Mouse (Mus musculus): ENCODE measurements around the gene Nudt22. TPM values are rescaled to one million over a fixed set of nuclear protein-coding genes. Genes with fewer than 3 reads are reported as not detected.

The Nudt22 gene
- polyA plus RNA-seq, 1 experiment = 58.3 TPM

DNA sequence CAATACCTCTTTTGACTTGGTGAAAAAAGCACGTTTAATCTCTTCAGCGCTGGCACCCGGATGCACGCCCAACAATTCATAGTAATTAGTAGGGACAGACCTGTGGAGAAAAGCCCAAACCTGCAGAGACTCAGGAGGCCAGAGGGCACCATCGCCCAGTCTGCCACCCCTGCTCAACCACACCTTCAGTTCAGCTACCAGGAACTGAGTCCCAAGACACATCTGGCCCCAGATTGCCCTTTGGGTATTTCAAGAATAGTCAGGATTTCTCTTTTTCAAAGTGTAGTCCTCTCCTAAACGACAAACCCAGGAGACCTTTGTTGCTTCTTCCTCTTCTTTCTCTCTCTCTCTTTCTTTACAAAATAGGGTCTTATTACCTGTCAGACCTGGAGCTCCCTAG, 5.2 kb downstream of the Nudt22 start:
- Histone ChIP-seq H3K4me3 (ENCODE audit: insufficient read depth, low read depth, low read length) (no peak overlapping the region), H3K4me1 (ENCODE audit: control insufficient read depth, insufficient read depth, low read length) (peaks cover 7% of the 10 kb centered on the region; the same call in 1 of the 2 replicates), H3K27ac (ENCODE audit: insufficient read depth, low read depth, low read length) (no peak overlapping the region), H3K27me3 (replicated peaks; ENCODE audit: control insufficient read depth, insufficient read depth, low read length) (no peaks in the 10 kb centered on the region), H3K36me3 (ENCODE audit: control insufficient read depth, insufficient read depth, low read length) (no peaks in the 10 kb centered on the region)
- no peak for TF ChIP-seq CTCF (conservative IDR thresholded peaks at IDR 0.05; ENCODE audit: insufficient read depth, insufficient read length, low read depth, low read length)
- TF ChIP-seq POLR2A (IDR thresholded peaks at IDR 0.05; ENCODE audit: low read depth, low read length) = no peak
- no peak for DNase-seq
- WGBS = 89% methylated on average over 6 of the region's 6 CpGs

DNA sequence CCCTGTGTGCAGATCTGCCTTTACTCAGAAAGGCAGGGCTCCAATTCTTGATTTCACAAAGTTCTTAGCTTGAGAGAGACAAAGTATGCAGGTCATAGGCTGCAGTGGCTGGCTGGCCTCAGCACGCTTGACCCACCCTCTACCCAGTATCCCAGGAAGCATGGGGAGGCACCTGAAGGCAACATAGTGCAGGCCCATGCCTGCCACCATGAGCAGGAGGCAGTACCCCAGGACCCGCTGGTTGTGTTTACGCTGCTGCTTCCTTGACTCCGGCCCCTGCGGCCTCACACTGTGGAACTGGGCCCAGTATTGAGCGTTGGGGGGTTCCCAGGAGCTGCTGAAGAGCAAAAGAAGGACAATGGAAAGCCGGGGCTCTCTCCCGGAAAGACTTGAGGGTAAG, 6.7 kb downstream of the Nudt22 start:
- Histone ChIP-seq H3K4me3 (ENCODE audit: insufficient read depth, low read depth, low read length) (no peak overlapping the region), H3K36me3 (ENCODE audit: control insufficient read depth, insufficient read depth, low read length) (no peaks in the 10 kb centered on the region), H3K4me1 (ENCODE audit: control insufficient read depth, insufficient read depth, low read length) (peaks cover 7% of the 10 kb centered on the region; the same call in 1 of the 2 replicates), H3K27ac (ENCODE audit: insufficient read depth, low read depth, low read length) (no peak overlapping the region), H3K27me3 (replicated peaks; ENCODE audit: control insufficient read depth, insufficient read depth, low read length) (no peaks in the 10 kb centered on the region)
- TF ChIP-seq POLR2A (IDR thresholded peaks at IDR 0.05; ENCODE audit: low read depth, low read length) (no peak), CTCF (conservative IDR thresholded peaks at IDR 0.05; ENCODE audit: insufficient read depth, insufficient read length, low read depth, low read length) (no peak)
- WGBS = 92% methylated on average over 8 of the region's 8 CpGs
- DNase-seq = no peak

GRCm38 (mm10) chr19:6987904-6988285, 8.0 kb downstream of the Nudt22 start:
- peak overlapping the region; percentile 72 for H3K4me3 ChIP-seq (ENCODE audit: insufficient read depth, low read depth, low read length)
- H3K27me3 ChIP-seq (replicated peaks; ENCODE audit: control insufficient read depth, insufficient read depth, low read length) = no peaks in the 10 kb centered on the region
- peaks cover 7% of the 10 kb centered on the region; the same call in 1 of the 2 replicates for H3K4me1 ChIP-seq (ENCODE audit: control insufficient read depth, insufficient read depth, low read length)
- peak overlapping the region; percentile 57; the same call in 1 of the 2 replicates for H3K27ac ChIP-seq (ENCODE audit: insufficient read depth, low read depth, low read length)
- DNase-seq = no peak
- WGBS = 2% methylated on average over 8 of the region's 8 CpGs
- TF ChIP-seq CTCF (conservative IDR thresholded peaks at IDR 0.05; ENCODE audit: insufficient read depth, insufficient read length, low read depth, low read length) = no peak
- TF ChIP-seq POLR2A (IDR thresholded peaks at IDR 0.05; ENCODE audit: low read depth, low read length) = no peak
- no peaks in the 10 kb centered on the region for H3K36me3 ChIP-seq (ENCODE audit: control insufficient read depth, insufficient read depth, low read length)

DNA sequence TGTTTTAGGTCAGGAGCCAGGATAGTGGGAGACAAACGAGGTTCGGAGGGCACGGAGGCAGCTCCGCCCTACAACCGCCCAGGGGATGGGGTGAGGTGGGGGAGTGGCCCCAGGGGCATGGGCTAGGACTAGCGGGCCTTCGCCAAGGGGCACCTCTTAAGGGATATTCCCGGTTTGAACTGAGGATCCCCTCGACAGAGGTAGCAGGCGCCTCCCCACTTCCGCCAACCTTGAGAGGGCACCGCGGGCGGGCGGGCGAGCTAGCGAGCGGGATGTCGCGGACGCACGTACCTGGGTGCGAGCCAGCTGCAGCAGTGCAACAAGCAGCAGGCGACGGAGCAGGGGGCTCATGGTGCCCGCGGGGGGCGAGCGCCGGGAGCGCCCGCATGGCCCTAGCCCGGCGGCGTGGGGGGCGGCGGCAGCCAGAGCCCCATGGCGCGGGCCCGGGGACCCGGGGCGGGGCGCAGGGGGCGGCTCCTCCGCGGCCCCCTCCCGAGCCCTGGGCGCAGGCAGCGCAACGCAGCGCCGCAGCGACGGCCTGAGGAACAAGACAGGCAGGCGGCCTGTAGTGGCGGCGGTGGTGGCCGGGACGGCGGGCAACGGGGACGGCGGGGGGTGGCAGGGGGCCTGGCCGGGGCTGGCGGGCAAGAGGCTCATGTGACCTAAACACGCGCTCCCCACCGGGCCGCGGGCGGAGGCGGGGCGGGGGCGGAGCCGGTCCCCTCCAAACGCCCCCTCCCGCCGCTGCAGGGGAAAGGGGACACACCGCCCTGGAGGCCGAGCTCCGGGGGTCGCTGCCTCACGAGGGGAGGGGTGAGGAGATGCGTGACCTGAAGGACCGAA, 8.6 kb downstream of the Nudt22 start, which contains the start of gene Vegfb:
Gene Vegfb, minus strand, starts transcription at position 591 of the 843 bp plus-strand sequence.
- peak; percentile 76 for DNase-seq
- Histone ChIP-seq H3K27ac (ENCODE audit: insufficient read depth, low read depth, low read length) (peak within 1 kb of the TSS; percentile 66), H3K4me3 (ENCODE audit: insufficient read depth, low read depth, low read length) (peak within 1 kb of the TSS; percentile 72), H3K27me3 (replicated peaks; ENCODE audit: control insufficient read depth, insufficient read depth, low read length) (no peaks in the 10 kb centered on the region), H3K4me1 (ENCODE audit: control insufficient read depth, insufficient read depth, low read length) (peaks cover 7% of the 10 kb centered on the region; the same call in 1 of the 2 replicates), H3K36me3 (ENCODE audit: control insufficient read depth, insufficient read depth, low read length) (no peaks in the 10 kb centered on the region)
- TF ChIP-seq POLR2A (IDR thresholded peaks at IDR 0.05; ENCODE audit: low read depth, low read length) (no peak), CTCF (conservative IDR thresholded peaks at IDR 0.05; ENCODE audit: insufficient read depth, insufficient read length, low read depth, low read length) (no peak)
- 1% methylated on average over 82 of the region's 85 CpGs for WGBS

- Histone ChIP-seq H3K4me1 (ENCODE audit: control insufficient read depth, insufficient read depth, low read length) (peaks cover 6% of the 10 kb centered on the region; the same call in 1 of the 2 replicates), H3K27me3 (replicated peaks; ENCODE audit: control insufficient read depth, insufficient read depth, low read length) (no peaks in the 10 kb centered on the region), H3K4me3 (ENCODE audit: insufficient read depth, low read depth, low read length) (peak overlapping the region; percentile 72), H3K36me3 (ENCODE audit: control insufficient read depth, insufficient read depth, low read length) (no peaks in the 10 kb centered on the region), H3K27ac (ENCODE audit: insufficient read depth, low read depth, low read length) (0 out of 2 replicates have a peak overlapping the region, but pooled peaks have one; percentile 66)
- TF ChIP-seq POLR2A (IDR thresholded peaks at IDR 0.05; ENCODE audit: low read depth, low read length) (no peak), CTCF (conservative IDR thresholded peaks at IDR 0.05; ENCODE audit: insufficient read depth, insufficient read length, low read depth, low read length) (no peak)
- WGBS = 71% methylated on average over 10 of the region's 10 CpGs
- no peak for DNase-seq
These were observed 9.8 kb downstream of the Nudt22 start for GRCm38 (mm10) chr19:6985951-6986708.

DNA sequence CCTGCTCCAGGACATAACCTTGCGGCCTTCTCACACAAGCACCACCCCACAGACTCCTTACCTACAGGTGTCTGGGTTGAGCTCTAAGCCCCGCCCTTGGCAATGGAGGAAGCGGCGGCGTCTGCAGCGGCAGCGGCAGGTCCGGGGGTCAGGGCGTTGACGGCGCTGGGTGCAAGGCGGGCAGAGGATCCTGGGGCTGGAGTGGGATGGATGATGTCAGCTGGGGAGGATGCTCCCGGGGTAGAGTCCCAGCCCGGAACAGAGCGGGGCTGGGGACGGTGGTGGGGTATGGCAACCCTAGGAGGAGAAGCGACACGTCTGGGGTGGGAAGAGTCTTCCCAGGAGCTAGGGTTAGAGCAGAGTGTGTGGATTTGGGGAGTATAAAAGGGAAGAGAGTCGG, 10.6 kb downstream of the Nudt22 start:
- Histone ChIP-seq H3K27ac (ENCODE audit: insufficient read depth, low read depth, low read length) (no peak overlapping the region), H3K27me3 (replicated peaks; ENCODE audit: control insufficient read depth, insufficient read depth, low read length) (no peaks in the 10 kb centered on the region), H3K36me3 (ENCODE audit: control insufficient read depth, insufficient read depth, low read length) (no peaks in the 10 kb centered on the region), H3K4me3 (ENCODE audit: insufficient read depth, low read depth, low read length) (no peak overlapping the region), H3K4me1 (ENCODE audit: control insufficient read depth, insufficient read depth, low read length) (peaks cover 6% of the 10 kb centered on the region; the same call in 1 of the 2 replicates)
- WGBS = 86% methylated on average over 19 of the region's 19 CpGs
- TF ChIP-seq CTCF (conservative IDR thresholded peaks at IDR 0.05; ENCODE audit: insufficient read depth, insufficient read length, low read depth, low read length) (no peak), POLR2A (IDR thresholded peaks at IDR 0.05; ENCODE audit: low read depth, low read length) (no peak)
- no peak for DNase-seq
